Mouse (Mus musculus) ES-E14 (cell line): Measurements from ENCODE around the gene Tceal5.

Experiments used
- CHD2 ChIP-seq: IDR thresholded peaks from 2 replicates; pipeline ENCODE4 v1.6.1; 2014; ENCODE audit warnings: mild to moderate bottlenecking, low read depth, low read length, inconsistent platforms
- HCFC1 ChIP-seq: IDR thresholded peaks from 2 replicates; pipeline ENCODE4 v1.6.1; 2012; ENCODE audit warnings: low read length, inconsistent platforms, borderline replicate concordance; ENCODE audit not compliant: insufficient read depth
- MAFK ChIP-seq: IDR thresholded peaks from 2 replicates; pipeline ENCODE4 v1.6.1; 2014; ENCODE audit warnings: mild to moderate bottlenecking, low read depth, low read length, inconsistent platforms; ENCODE audit not compliant: insufficient read depth
- ZC3H11A ChIP-seq: IDR thresholded peaks from 2 replicates; pipeline ENCODE4 v1.6.1; 2012; ENCODE audit warnings: low read depth, mild to moderate bottlenecking, inconsistent platforms, low read length, borderline replicate concordance
- ZNF384 ChIP-seq: IDR thresholded peaks from 2 replicates; pipeline ENCODE4 v1.6.1; 2012; ENCODE audit warnings: low read depth, low read length, inconsistent platforms

DNA sequence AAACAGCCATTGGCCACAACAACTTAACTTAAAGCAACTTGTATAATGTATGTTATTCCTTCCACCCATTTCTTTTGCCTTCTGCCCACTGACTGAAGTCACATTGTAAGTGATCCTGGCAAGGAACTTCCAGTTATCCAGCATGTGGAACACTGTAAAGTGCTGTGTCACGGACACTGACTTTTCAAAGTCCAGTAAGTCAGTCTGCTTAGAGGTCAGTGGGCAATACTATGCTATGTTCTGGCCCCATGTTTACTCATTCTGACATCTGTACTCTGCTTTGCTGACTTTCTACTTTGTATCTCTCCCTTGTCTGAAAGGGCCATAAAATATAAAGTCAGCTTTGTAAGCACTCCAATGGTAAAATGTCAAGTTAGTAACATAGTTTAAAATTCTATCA is 20.6 kb downstream of the Tceal5 start:
- TF ChIP-seq MAFK (no peak), HCFC1 (no peak), CHD2 (no peak), ZNF384 (no peak), ZC3H11A (no peak)
